Mouse (Mus musculus): Measurements from ENCODE around the gene Phb2.

DNA sequence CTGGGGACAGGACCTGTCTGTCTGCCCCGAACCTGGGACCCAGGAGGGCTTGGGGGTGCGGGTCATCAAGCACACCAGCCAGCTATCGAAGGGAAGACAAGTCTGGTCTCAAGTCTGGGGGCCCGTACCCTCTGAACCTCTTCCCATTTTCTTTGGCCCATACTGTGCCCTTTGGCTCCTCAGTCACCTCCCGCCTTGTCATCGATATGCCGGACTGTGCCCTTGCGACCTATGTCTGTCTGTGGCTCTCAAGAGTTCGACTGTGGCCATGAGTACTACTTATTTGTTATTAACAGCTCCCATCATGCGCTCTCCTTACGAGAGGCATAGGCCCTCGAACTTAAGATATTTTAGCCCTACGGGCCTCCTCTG is 48.7 kb upstream of the Phb2 start:
- 0 out of 2 replicates have a peak, but pooled peaks have one; percentile 33 for TF ChIP-seq CTCF (IDR thresholded peaks at IDR 0.05; ENCODE audit: low read depth, low read length)
- no peak for TF ChIP-seq POLR2A (IDR thresholded peaks at IDR 0.05; ENCODE audit: borderline replicate concordance, low read depth, low read length)
